Mouse (Mus musculus) cerebellum, adult 18-20 months (tissue): ENCODE measurements at regions not wholly inside any gene's neighbourhood (a gene's known extent, or its start where the extent isn't known, plus 50 kb on each side); places are given as distances from the start of the nearest gene placed in this dataset.

Source experiments
- DNase-seq, 2 experiments: peaks; one replicate each; pipeline ENCODE4 v3.0.0; 2021

GRCm38 (mm10) chr5:119312808-119313207, 357.7 kb upstream of the Tbx3 start:
- no peak for DNase-seq

DNA sequence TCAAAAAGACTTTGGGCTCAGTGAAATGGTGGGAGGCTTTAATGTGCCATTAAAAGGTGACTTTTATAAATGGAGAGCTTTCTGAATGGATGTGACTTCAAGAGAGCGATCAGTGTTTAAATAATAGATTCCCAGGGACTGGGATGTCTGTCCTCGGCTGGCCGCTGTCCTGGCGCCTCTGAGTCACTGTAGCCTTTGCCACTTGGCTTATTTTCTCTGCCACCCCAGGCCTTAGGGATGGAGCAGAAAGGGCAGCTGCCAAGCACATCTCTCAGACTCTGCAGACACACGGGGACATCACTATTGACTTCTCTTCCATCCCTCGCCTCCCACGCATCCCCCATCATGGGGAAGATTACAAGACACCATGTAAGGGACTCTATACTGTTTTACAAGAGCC, 355.3 kb upstream of the Tbx3 start:
- no peak for DNase-seq

DNA sequence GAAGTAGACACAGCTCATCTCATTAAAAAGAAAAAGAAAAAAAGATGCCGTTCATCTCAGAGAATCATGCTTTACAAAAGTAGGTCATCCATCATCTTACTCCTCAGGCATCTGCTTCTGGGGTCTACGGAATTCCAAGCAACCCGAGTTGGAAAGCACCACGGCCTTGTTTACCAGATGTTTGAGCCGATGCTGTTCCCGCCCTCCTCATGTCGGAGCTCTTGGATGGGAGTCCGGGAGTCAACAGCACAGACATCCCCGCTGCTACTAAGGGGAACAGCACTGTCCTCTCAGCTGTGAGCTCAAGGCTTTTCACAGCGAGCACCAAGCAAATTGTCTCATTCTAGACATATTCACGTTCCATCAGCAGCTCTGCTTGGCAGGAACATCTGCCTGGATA, 352.9 kb upstream of the Tbx3 start:
- DNase-seq = no peak

DNA sequence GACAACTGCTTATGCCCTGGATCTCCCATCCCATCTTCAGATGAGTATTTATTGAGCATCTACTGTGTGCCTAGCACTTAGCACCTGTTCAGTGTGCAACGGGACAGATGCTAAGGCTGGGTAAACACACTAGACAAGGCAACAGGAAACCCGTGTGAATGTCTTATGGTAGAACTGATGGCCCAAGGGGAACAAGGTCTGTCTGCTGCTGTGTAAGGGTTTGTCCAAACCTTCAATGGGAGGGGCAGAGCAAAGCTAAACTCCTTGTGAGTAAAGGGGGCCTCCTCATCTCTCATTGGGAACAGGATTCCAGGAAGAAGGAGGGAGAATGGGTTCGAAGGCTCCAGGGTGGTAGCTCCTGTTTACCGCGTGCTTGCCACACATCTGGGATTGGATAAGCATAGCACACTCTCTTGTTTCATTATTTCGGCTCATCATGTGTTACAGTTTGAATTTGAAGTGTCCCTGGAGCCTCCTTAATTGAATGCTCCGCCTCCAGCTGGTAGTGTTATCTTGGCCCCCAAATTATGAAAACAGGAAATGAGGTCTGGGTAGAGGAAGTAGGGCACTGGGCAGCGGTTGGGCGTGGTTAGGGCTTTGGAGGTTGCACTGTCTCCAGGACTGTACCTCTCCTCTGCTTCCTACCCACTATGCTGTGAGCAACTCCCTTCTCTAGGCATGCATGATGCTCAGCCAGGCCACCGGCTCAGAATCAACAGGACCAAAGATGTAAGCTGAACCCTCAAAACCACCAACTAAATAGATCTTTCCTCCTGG, 348.9 kb upstream of the Tbx3 start:
- DNase-seq = no peak

GRCm38 (mm10) chr5:119322411-119322810, 348.1 kb upstream of the Tbx3 start:
- DNase-seq = no peak

DNA sequence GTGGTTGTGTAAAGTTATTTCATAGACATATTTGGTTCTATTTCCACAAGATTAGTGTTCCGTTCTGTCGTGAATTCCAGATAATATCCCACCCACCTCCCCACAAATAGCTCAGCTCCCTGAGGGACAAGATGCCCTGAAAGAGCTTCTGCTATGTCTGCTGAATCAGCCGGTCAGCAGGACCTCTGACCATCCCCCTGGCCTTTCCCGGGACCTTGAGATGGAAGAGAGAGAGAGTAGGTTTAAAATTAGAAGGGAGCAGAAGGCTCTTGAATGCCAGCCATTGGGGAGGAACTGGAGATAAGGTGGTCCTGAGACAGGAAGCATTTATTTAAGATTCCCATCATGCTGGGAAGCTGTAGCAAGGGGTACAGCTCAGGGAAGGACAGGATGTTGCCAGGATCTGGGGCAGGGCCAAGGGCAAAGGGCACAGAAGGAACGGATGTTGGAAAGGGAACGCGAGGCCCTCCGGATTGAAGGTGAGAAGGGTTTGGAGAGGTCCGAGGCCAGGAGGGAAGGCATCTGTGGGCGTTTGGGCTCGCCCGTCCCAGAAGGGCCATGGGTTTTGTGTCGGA, 344.7 kb upstream of the Tbx3 start:
- DNase-seq = no peak

DNA sequence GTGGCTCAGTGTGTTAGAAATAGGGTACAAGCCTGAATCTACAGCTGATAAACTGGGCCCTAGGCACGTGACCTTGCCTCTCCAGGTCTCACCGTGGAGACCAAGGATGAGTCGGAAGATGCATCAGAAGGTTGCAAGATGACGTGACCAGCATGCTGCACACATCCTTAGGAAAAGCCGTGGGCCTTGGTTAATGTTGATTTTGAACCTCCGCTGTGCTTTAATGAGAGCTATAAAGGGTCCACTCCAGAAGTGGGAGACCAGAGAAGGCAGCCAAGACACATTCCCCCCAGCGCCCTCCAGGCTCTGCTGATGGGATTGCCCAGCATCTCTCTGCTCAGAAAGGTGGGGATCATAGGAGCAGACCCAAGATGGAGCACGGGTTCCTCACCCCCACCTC, 343.6 kb upstream of the Tbx3 start:
- DNase-seq = no peak

DNA sequence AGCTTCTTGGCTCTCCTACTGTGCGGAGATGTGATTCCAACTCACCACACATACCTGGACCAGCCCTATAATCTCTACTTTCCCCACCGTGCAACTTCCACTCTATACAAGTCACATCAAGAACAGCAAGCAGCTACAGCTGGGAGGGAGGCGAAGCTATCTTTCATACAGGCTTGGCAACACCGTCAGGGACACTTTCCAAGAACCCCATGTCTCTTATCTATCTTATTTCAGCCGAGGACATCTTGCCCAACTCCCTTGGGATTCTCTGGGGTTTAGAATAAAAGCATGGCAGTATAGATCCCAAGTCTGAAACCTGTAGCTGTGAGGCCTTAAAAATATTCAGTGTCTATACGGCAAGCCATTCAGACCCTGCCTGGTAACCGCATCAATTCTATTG, 341.5 kb upstream of the Tbx3 start:
- DNase-seq = no peak

GRCm38 (mm10) chr5:119329371-119329770, 341.1 kb upstream of the Tbx3 start:
- no peak for DNase-seq

- DNase-seq = no peak
These were observed 340.6 kb upstream of the Tbx3 start for GRCm38 (mm10) chr5:119329860-119330259.

DNA sequence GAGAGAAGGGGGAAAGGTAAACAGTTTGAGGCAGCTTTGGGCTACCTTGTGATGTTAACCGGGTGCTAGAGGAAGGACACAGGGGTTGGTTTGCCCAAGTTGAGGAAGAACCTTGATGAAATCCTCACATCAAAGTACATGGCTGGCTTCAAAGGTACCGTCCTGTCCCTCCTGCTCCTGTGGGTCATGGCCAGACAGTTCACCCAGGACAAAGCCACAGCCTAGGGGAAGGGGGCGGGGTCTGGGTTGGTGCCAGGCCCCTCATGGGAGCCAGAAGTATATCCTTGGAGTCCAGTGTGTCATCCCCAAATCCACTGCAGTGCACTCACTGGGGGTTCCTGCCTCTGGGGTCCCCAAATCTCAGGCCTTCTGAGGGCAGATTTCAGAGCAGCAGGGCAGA, 339.0 kb upstream of the Tbx3 start:
- DNase-seq = no peak

DNA sequence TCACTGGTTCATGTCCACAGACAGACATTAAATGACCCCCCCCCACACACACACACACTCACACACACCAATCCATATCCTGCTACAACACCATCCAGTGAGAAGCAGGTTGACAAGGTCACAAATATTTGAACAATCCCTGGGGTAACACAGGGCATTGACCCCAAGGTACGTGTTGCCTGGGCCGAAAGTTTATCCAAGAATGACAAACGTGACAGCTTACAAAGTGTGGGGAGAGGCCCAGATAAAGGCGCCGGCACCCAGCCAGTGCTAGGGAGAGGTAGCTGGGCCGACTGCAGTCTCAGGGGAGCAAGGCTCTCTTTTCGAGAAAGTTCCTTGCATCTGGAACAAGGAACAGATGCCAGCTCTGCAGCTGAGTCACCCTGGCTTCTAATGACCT, 337.8 kb upstream of the Tbx3 start:
- DNase-seq = no peak

DNA sequence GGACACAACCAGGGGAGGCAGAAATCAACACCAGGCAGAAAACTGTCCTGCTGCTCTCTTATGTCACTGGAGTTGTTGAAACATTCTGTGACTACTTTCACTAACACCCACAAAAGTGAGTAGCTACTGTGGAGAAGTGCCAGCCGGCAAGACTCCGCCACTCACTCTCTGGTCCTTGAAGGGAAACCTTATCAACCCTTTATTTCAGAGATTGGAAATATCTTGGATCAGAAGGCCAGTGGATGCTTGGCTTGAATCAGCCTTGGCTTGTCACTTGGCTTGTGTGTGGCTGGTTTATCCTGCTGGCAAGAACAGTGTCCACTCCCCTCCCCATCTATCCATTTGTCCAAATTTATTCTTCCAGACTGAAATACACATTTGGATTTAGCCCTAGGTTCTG, 335.3 kb upstream of the Tbx3 start:
- no peak for DNase-seq

- DNase-seq = no peak
These were observed 334.5 kb upstream of the Tbx3 start for GRCm38 (mm10) chr5:119335979-119336378.

DNA sequence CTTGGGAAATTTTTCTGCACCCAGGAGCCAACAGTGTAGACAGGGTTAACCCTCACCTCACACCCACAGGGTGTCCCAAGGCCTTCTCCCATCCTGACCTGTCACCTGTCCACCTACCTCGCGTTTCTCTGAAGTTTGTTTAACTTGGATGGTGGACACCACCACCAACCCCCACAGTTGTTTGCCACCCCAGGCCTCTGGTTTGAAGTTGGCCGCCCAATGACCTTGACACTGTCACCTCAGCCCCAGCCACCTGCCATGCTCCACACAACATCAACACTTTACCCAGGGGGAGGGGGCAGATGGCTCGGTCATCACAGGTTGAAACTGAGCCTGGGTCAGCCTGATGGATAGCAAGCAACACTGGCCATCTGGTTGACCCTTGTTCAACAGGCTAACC, 332.7 kb upstream of the Tbx3 start:
- DNase-seq = no peak

DNA sequence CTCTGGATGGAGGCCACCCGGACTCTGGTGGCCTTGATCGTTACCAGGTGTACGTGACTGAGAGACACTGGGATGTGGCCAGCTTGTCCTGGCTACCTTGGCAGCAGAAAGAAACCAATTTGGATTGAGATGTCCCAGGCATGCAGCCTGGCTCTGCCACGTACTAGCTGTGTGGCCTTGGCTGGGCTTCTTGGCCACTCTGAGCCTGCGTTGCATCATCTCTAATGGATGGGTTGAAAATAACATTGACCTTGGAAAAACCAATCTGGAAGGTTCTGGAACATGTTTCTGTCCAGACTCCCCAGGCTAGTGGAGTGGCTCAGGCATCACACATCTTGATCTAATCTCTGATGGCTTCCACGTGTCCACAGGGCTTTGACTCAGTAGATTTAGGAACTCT, 331.8 kb upstream of the Tbx3 start:
- DNase-seq = no peak

DNA sequence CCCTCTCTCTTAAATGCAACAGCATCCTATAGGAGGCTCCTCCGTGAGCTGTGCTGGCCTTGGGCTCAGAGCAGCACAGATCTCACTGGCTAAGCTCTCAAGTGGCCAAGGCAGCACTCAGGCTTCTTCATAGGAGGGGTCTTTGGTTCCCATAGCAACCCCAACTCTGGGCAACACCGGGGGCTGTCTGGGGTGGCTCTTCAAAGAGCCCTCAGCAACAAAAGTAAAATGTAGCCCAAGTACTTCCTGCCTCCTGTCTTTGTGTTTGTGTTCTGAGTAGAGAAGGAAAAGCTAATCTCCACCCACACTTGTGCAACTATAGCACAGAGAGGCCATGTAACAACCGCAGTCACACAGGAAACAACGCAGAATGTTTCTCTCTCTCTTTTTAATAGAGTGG, 322.2 kb upstream of the Tbx3 start:
- DNase-seq = no peak

- DNase-seq = no peak
These were observed 321.1 kb upstream of the Tbx3 start for GRCm38 (mm10) chr5:119349395-119349794.

DNA sequence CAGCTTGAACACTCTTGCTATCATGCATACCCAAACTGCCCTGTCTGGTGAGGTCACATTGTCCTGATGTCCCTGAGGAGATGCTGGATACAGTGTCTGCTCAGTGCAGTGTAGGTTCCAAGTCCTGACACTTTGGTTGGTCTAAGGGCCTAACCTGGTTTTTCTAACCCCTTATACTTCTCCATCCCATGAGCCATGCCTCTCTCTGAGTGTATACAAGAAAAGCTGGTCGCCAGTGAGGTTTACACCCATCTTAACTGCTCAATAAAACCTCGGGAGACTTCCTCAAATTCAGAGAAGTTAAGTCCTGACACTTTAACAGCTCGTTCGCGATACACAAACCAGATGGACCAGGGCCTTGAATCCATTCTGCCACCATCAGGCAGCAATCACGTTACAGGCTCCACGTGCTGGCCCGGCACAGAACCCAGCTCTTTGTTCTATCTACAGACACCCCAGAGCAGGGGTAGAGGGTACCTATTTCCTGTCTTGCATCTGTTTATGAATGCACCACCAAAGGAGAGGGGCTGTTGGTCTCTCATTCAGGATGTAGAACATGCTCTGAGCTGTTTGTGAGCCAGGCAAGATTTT, 320.0 kb upstream of the Tbx3 start:
- DNase-seq = no peak

GRCm38 (mm10) chr5:119355471-119355870, 315.0 kb upstream of the Tbx3 start:
- DNase-seq = no peak

- DNase-seq = no peak
These were observed 314.4 kb upstream of the Tbx3 start for GRCm38 (mm10) chr5:119356051-119356450.

GRCm38 (mm10) chr5:119359709-119360108, 310.8 kb upstream of the Tbx3 start:
- no peak for DNase-seq

DNA sequence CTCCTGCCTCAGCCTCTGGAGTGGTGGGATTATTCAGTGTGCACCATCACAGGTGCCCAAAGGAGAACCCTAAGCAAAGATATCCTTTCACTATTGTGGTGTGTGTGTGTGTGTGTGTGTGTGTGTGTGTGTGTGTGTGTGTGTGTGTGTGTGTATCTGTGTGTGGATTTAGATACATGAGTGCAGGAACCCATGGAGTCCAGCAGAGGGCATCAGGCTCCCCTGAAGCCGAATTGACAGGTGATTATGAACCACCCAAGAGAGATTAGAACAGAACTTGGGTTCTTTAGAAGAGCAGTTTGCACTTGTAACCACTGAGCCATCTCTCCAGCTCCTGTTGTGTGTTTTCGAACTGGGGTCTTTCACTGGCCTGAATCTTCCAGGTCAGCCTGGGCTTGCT, 310.1 kb upstream of the Tbx3 start:
- no peak for DNase-seq

DNA sequence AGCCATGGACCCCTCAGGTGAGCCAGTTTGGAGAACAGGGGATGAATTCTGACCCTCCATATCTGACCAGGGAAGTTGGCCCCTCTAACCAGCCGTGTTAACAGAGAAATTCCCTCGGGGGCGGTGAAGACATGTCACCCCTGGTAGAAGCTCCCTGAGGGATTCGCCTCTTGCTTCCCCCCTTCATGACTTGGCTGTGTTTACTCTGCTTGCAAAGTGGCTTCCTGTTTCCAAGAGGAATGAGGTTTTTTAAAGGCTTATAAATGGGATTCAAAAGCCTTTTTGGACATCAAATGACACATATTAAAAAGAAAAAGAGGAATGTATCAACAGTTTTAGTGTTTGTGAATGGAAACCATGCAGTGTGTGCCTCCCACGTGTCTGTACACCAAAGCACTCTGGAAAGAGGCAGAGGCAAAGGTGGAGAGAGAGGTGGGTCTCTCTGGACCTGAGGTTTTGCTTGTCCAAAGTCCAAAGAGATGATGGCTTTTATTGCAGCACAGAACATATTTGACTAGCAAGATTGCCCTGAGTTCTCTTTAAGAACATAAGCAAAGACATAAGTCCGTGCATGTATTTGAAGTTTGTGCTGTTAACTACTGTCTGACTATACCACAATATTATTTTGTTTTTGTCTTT, 308.9 kb upstream of the Tbx3 start:
- DNase-seq = no peak
